Mouse (Mus musculus): ENCODE measurements around the gene Gatm. TPM values are rescaled to one million over a fixed set of nuclear protein-coding genes. Genes with fewer than 3 reads are reported as not detected.

Gene Gatm
- total RNA-seq, 2 experiments from 2014 or later = 66.0 to 74.6 TPM

DNA sequence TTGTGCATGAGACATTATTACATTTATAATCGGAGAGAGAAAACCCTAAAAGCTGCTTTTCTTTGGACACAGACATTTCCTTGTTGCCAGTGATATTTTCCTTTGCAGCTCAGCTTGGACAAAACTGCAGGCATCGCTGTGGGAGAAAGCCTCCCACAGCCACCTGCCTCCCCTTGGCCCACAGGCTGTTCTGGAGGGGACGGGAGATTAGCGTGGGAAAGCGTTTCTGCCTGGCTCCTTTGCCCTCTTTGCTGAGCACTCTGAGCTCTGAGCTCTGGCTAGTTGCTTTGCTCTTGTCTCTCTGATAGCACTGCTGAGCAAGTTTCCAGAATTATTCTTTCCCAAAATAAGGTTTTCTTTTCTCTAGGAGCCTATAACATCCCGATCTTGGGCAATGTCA, 5.1 kb upstream of the Gatm start:
- DNase-seq (ENCODE audit: low spot score in 2 of 2) = peak; percentile 35 to 46

DNA sequence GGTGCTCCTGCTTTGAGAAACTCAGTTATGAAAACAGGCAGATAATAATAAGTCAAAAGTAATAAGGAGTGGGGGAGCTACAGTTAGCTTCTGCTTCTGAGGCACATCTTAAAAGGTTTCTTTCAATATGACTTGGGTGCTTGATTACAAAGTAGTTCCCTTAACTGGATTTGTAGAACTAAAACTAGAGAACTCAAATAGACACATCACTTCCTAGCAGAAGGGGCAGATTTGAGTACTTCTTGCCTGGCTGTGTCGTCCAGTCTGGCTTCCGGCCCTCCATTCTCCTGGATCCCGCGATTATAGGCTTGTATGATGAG, 511 bp upstream of the Gatm start:
- DNase-seq (ENCODE audit: low spot score in 2 of 2) = no peak

DNA sequence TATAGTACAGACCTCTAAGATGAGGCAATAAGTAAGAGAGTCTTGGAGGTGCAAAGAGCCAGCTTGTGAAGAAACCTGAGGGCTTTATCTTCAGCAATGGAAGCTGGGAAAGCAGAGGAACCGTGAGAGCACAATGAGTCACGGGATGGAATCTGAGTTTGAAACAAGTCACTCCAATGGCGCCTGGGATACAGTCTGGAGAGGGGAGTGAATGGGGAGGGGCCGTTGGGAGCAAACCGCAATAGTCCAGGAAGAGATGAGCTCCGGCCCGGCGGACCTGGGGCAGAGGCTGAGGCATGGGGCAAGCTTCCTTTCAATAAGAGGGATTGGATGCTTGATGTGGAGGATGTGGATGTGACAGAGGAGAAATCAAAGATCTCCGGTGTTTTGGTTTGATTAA, 2.3 kb downstream of the Gatm start:
- DNase-seq (ENCODE audit: low spot score in 2 of 2) = no peak

DNA sequence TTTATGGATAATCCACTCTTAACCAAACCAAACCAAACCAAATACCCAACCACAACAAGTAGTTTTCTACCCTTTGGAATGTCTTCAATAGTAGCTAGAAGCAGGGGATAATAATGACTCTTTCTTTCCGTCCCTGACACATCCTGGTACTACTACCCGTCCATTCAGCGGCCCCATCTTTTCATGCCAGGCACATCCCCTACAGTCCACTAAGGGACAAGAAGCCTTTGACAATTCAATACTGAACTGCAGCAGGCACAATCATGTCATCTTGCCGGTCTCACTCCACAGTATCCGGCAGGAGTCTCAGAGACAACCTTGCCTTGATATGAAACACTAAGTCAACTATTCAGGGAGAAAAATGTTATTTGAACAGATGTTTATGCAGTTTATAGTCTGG, 5.3 kb downstream of the Gatm start:
- DNase-seq (ENCODE audit: low spot score in 2 of 2) = peak in 1 of 2 experiments; percentile 20

DNA sequence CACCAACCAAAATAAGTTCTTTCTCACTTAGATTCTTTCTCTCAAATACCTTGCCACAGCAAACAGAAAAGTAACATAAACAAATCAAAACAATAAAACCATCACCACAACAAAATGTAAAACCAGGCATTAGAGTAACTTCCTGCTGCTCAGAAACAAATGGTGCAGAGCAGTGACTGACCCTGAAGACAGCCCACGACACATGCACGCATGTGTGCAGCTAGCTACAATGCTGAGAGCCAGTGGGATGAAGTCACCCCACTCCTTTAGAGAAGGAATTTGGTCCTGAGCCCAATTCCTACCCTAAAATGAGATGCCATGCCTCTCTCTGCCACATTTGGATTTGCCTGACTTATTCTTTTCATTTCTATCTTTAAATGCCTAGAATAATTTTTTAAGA, 9.7 kb downstream of the Gatm start:
- DNase-seq (ENCODE audit: low spot score in 2 of 2) = no peak

DNA sequence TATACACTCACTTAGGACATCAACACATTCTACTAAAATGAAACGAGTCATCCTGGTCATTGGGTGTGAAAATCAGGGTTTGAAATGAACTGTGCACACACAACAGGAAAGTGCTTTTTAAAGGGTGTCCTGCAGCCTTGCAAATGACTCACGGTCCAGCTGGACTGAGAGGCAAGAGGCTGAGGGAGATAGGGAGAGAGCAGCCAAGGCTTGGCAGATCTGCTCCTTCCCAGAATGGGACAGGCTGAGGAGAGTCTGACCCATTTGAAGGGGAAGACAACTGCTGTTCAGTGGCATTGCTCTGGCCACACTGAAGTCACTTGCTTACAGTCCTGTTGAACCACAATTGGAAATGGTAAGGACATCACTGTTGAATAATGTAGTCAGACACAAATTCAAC, 11.4 kb downstream of the Gatm start:
- DNase-seq (ENCODE audit: low spot score in 2 of 2) = no peak

DNA sequence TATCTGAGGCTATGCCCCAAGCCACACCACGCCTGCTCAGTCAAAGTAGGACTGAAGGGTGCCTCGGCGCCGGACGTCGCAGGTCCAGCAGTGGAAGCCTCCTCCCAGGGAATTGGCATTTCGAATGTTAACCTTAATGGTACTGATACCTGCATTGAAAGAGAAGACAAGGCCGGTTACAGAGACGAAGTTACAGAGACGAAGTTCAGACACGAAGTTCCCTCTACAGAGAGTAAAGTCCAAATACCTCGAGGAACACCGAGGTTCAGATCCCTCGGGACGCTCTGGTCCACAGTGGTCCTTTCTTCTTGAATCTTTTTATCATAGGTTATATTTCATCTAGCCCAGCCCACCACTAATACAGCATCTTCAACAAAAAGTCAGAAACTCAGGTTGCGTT, 15.6 kb downstream of the Gatm start:
- DNase-seq (ENCODE audit: low spot score in 2 of 2) = no peak

DNA sequence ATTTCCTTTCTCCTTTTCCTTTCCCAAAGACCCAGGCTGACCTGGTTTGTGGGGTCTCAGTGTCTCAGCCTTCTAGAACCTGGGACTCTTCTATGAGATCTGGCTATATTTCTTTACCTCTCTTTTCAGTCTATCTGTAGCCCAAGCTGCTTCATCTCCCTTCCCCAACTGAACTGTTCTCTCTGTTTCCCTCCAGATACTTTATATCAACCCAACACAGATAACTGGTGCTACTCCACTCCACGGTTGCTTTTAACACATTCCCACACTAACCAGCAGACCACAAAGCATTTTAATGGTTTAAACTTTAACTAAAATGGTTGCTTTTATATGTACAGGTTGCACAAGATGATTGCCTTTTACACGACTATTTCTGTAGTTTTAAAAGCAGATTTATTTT, 19.9 kb downstream of the Gatm start:
- DNase-seq (ENCODE audit: low spot score in 2 of 2) = no peak

DNA sequence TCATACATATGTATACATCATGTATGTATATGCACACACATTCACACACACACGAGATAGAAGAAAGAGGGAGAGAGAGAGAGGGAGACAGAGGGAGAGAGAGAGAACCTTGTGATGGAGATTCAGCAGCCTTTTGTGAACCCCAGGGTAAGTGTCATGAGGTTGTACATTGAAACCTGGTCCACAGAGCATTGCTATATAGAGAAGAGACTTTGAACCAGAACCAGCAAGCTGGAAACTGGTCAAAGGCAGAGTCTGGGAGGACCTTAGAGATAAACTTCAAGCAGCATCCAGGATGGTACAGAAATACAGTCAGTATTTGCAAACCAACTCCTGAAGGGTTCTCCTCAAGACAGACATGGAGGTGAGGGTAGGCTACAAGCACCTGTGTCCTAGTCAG, 20.8 kb downstream of the Gatm start:
- DNase-seq (ENCODE audit: low spot score in 2 of 2) = no peak

DNA sequence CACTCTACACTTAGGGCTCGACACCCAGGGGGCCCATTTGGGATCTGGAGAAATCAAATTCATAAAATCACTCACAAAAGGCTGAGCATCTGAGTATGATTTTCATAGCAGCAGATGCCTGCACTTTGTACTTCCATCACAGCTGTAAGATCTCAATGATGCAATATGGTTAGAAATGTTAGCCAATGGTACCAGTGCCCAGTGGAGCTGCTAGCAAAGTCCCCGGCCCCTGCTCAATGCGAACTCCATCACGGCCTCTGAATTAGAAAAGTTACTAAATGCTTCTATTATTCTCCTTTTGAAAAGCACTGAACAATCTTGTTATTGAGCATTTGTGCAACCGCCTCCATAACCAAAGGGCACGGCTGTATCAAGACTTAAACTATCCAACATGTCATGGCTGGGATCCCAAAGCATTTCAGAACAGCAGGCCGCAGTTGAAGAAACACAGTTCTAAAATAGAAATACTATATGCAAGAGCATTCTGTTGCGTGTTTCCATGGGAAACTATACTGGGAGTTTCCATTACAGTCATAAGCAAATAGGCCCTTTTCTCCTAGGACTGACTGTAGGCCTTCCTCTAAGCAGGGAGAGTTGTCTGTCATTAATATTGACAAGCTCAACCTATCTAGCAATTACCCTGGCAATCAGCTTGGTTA, 23.1 kb downstream of the Gatm start:
- no peak for DNase-seq (ENCODE audit: low spot score in 2 of 2)

DNA sequence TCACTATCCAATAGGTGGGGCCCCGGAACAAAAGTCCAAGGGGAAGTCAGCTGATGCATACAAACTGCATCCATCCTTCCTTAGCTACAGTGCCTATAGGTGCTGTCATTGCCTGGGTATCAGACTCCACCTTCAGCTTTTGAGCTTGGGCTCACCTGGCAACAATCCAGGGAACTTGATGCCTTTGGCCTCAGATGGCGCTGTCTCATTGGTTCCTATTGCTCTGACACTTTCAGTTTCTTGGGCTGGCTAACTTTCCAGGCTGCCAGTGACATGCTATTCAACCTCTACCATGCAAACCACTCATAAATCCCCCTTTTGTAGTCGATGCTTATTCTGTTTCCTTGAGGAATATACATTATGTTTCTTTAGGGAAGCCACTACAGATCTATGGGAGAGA, 24.8 kb downstream of the Gatm start:
- no peak for DNase-seq (ENCODE audit: low spot score in 2 of 2)

DNA sequence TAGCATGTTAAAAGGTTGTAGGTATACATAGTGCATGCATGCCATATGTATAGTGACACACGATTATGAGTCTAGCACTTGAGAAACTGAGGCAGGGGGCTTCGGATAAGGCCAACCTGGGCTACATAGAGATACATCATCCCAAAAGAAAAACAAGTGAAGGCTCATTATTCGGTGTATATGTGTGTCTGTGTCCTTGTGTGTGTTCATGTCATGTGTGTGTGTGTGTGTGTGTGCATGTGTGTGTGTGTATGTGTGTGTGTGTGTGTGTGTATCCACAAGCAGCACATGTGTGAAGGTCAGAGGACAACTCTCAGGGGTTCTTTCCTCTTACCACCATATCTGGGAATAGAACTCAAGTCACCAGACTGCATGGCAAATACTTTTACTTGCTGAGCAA, 28.8 kb downstream of the Gatm start:
- DNase-seq (ENCODE audit: low spot score in 2 of 2) = no peak

DNA sequence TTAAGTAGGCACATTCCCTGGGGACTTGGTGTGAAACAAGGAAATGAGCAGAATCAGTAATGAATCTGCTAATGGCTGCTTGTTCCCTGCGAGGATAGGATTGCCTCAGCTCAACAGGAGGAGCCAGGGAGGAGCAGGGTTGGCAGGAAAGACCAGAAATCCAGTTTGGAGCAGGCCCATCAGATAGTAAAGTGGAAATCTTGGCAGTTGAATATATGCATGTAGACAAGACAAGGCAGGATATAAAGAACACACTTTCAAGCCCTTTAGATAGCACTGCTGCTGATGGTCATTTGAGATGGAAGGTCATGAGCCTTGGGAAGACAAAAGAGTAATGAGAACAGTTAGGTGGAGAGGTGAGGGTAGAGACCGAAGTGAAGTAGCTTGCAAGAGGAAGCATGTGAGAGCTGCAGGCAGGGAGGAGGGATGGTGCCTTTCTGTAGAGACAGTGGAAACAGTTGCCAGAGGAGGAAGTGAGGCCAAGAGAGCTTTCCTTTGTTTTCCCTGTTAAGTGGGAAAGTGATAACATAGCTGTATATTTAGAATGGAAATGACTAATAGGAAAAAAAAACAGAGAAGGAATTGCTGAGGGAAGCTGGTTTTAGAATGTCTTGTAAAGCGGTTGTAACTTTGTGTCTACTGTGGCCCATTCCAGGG, 29.6 kb downstream of the Gatm start:
- DNase-seq (ENCODE audit: low spot score in 2 of 2) = no peak

DNA sequence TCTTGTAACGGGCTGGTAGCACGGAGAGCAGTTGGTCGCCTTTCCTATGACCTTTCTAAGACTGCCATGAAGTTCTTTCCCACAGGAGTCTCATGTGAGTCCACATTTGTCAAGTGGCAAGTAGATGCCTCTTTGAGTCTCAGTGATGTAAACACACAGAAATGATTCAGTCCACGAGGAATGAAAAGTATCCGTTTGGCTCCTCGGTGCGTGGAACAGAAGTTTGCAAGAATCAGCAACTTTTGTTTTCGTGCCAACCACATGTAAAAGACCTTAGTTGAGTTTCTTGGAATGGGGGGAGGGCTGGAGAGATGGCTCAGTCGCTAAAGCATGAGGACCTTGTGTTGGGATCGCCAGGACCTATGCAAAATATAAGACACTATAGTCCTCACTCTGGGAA, 30.7 kb downstream of the Gatm start:
- no peak for DNase-seq (ENCODE audit: low spot score in 2 of 2)

DNA sequence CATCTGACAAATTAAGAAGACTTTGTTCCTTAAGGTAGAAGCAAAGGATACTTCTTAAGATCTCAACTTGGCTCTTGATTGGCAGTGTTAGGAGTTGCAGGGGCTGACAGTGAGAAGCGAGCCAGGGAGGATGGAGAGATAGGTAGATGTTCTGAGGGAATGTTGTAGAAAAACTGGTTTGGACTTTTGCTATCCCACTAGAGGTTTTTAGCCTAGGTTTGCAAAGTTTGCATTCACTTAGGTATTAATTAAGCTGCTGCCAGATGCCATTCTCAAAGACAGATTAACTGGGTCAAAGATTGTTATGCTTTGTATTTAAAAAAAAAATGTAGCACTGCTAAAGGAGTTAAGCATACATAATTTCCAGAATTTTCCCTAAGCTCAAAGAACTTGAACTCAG, 33.8 kb downstream of the Gatm start:
- no peak for DNase-seq (ENCODE audit: low spot score in 2 of 2)

DNA sequence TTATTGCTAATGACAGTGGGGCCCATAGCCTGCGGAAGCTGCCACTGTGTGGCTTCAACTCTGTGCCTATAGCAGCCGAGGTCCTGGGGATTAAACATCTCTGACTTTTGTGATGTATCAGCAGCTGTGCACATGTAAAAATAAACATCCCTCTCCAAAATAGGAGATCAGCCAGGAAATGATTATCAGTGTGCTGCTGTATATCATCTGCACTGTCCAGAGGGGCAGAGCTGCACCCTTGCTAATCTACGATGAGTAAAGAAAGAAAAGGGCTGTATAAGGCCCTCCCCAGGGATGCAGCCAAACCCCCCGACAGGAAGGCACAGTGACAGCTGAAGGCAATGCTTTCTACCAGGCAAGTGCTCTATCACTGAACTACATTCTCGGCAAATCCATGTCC, 34.8 kb downstream of the Gatm start:
- no peak for DNase-seq (ENCODE audit: low spot score in 2 of 2)

DNA sequence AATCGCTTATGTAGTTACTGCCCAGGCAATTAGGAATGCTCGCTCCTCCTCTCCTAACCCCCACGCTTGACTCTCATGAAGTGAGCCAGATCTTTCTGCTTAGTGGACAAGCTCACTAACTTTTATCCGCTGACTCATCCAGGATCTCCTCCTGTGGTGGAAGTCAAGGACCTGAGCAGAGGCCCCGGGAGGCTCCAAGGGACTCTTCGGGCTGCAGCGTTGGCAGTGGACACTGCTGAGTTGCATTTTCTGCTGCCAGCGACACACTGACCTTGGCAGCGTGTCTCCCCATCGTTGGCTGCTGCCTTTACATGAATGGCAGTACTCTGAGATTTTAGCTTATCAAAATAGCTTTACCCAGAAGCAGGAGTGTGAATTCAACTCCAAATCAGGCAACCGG, 35.6 kb downstream of the Gatm start:
- no peak for DNase-seq (ENCODE audit: low spot score in 2 of 2)

DNA sequence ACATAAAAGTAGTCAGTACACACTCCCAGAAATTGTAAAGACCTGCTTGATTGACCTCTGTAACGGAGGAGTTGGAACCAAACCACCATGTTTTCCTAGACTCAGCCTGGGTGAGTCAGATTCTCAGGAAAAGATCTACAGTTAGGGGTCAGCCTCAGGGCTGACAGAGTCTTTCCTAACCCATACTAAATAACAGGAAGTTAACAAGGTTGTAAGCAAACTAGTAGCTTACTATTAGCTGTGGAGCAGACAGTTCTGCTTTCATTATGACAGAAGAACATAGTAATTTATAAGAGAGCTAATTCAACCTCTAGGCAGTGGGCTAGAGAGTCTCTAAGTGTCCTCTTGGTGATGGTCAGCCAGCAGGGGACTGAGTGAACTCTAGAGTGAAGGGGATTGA, 38.7 kb downstream of the Gatm start:
- no peak for DNase-seq (ENCODE audit: low spot score in 2 of 2)

DNA sequence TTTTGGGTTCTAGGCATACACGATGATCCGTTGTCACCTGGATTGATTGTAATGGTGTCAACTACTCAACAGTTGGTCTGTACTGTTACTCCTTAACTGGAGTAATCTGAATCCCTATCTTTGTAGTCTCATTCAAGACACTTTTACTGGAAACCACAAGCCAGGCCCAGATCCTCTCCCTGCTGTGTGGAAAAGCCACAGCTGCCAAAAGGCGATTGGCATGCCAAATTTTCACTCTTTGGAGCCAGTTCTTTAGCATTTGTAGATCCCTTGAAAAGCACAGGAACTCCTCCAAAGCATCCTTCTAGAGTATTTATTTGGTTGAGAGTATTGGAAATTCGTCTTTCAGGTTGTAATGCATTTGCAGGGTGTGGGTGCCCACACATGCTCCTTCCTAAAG, 39.8 kb downstream of the Gatm start:
- DNase-seq (ENCODE audit: low spot score in 2 of 2) = no peak

DNA sequence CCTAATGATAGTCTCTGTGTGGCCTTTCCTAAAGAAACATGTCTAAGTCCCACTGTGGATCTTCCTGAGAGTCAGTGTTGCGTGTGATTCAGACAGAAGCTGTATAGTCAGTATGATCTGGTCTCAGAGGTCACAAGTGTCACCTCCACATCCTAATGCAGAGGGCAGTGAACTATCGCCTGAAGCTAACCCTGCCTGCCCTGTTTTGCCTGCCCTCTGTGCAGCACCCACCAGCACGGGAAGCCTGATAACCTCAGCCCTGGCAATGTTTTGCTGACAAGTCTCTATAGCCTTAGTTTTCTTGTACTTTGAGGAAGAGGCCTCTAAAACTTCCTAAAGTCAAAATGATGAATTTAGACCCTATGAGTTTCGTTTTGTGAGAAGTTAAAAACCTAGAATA, 40.7 kb downstream of the Gatm start:
- DNase-seq (ENCODE audit: low spot score in 2 of 2) = no peak

DNA sequence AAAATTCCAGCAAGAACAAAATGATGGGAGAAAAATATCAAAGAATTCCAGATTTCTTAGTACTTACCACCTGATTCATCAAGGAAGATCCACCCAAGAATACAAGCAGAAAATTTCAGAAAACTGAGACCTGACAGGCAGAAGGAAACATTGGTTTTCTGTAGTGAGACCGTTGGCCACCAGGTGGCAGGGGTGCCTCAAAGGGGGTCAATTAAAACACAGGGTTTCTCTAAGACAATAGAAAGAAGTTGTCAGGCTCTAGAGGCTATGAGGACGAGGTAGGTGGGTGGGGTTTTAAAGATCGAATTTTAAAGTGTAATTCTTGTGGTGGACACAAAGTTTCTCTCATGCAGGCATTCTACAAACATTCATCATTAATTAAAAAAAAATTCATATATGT, 41.7 kb downstream of the Gatm start:
- DNase-seq (ENCODE audit: low spot score in 2 of 2) = peak; percentile 51 to 70

DNA sequence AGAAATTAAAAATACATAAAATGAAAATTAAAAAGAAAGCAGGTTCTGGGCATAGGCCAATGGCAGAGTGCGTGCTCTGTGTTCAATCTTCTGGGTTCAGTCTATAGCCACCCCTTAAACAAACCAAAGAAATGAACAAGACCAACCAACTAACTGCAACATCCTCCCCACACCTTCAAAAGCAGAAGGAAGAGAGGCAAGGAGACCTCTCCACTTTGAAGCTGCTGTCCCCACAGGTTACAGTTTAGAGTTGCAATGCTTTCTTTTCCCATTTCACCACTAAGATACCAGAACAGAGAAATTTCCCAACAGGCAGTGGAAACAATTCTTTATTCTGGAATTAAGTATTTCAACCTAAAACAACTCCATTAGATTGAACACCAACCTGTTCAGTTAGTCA, 48.9 kb downstream of the Gatm start:
- no peak for DNase-seq (ENCODE audit: low spot score in 2 of 2)

DNA sequence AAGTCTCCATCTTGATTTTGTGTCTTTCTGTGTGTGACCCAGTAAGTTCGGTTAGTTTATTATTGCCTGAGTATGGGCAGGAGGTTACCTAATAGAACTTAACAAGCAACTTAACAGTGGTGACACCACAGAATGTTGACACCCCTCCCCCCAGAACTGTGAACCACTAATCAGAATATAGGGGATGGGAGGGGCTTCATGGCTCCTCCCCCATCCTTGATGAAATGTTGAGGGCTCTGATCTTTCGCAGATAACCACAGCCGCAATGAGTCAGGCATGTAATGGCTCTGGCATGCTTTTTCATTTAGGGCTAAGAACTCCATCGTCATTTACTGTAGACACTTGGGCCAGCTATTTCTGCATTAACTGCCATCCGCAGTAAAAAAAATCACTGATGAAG, 49.9 kb downstream of the Gatm start:
- no peak for DNase-seq (ENCODE audit: low spot score in 2 of 2)

DNA sequence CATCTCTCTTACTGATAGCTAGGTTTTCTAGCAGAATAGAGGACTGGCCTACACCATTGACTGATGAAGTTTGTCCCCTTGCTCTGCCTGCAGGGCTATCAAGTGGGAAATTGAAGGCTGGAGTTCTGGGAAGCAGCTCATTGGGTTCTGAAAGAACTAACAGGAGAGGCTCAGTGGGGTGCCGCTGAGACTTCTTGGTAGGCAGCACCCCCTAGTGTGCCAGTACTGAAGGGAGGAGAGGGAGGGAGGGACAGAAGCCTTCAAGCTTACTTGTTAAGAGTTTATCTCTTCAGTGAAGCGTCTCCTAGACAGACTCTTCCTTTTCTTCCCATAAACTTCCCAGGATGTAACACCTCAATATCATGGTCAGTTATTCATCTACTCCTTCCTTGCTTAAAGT, 52.8 kb downstream of the Gatm start:
- DNase-seq (ENCODE audit: low spot score in 2 of 2) = peak; percentile 58 to 67
